Mouse (Mus musculus) embryonic facial prominence, embryonic 13.5 days (tissue): ENCODE data around the gene Adamts9. TPM values are rescaled to one million over a fixed set of nuclear protein-coding genes. Genes with fewer than 3 reads are reported as not detected.

ENCODE experiments used
- ATAC-seq: fragments of 200-750 bp; cut with Nextera tagmentation; 2 replicates; pipeline ENCODE4 v1.8.0; 2017; ENCODE audit warnings: low read depth; ENCODE audit not compliant: insufficient number of reproducible peaks, insufficient read depth, low FRiP score, low TSS enrichment
- H3K27ac ChIP-seq: fragments of 300-500 bp; sonication (generic); 2 replicates; pipeline ENCODE4 v1.5.1; 2015; ENCODE audit warnings: moderate library complexity, mild to moderate bottlenecking, inconsistent platforms
- H3K27me3 ChIP-seq: fragments of 300-500 bp; sonication (generic); 2 replicates; pipeline ENCODE4 v1.6.1; 2015; ENCODE audit warnings: mild to moderate bottlenecking, inconsistent platforms
- H3K36me3 ChIP-seq: fragments of 300-500 bp; sonication (generic); 2 replicates; pipeline ENCODE4 v1.6.1; 2015; ENCODE audit warnings: mild to moderate bottlenecking, inconsistent platforms
- H3K4me1 ChIP-seq: fragments of 300-500 bp; sonication (generic); 2 replicates; pipeline ENCODE4 v1.6.1; 2015; ENCODE audit warnings: inconsistent platforms
- H3K4me2 ChIP-seq: fragments of 300-500 bp; sonication (generic); 2 replicates; pipeline ENCODE4 v1.6.1; 2015; ENCODE audit warnings: moderate library complexity, mild to moderate bottlenecking, inconsistent platforms
- H3K4me3 ChIP-seq: fragments of 300-500 bp; sonication (generic); 2 replicates; pipeline ENCODE4 v1.5.1; 2015; ENCODE audit warnings: mild to moderate bottlenecking, inconsistent platforms
- H3K9ac ChIP-seq: fragments of 300-500 bp; sonication (generic); 2 replicates; pipeline ENCODE4 v1.6.1; 2015; ENCODE audit warnings: mild to moderate bottlenecking, inconsistent platforms
- H3K9me3 ChIP-seq: fragments of 300-500 bp; sonication (generic); 2 replicates; pipeline ENCODE4 v1.6.1; 2016; ENCODE audit warnings: inconsistent platforms
- WGBS: fragments of 180-500 bp; shearing (Covaris S2); methylation state at CpG from one replicate; pipeline ENCODE4 v1.1.7; 2015; ENCODE audit warnings: mixed read lengths; 5-methylcytosine and 5-hydroxymethylcytosine counted together
- polyA plus RNA-seq: library from polyadenylated mRNA; unstranded; fragments of >200 nt; fragmentation: Nextera tagmentation; extraction: Ambion mirVana; gene quantifications from 2 replicates; pipeline ENCODE4 v1.2.1, GENCODE M21; 2015

Adamts9 gene
- polyA plus RNA-seq, 1 experiment from 2014 or later = 6.3 TPM

- Histone ChIP-seq H3K4me1 (peaks cover 2% of the 10 kb centered on the region; the same call in 1 of the 2 replicates), H3K9ac (no peak overlapping the region), H3K9me3 (no peaks in the 10 kb centered on the region), H3K4me3 (no peak overlapping the region), H3K4me2 (no peak overlapping the region), H3K27me3 (no peaks in the 10 kb centered on the region), H3K27ac (no peak overlapping the region), H3K36me3 (peaks cover 11% of the 10 kb centered on the region)
- no peak for ATAC-seq
- 91% methylated on average over 13 of the region's 13 CpGs for WGBS
Measured at GRCm38 (mm10) chr6:92857761-92858160, 85.5 kb downstream of the Adamts9 start.

DNA sequence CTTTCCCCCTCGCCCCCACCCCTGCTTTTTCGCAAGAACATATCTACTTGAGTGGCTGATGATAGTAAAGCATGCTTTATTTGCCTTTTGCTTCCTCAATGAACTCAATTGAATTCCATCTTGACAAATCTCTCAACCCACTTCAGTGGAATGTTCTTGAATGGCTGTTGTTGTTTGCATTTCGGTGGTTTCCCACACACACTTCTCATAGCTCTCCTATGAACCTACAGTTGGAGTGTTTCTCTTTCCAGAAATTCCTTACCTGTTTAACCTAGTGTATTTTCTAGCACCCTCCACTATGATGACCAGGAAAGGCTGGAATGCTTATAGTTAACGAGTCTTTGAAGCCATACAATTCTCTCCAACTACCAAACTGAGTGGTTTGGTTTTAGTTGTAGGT, 88.4 kb downstream of the Adamts9 start:
- Histone ChIP-seq H3K4me1 (peaks cover 7% of the 10 kb centered on the region; the same call in 1 of the 2 replicates), H3K4me3 (no peak overlapping the region), H3K9me3 (no peaks in the 10 kb centered on the region), H3K4me2 (no peak overlapping the region), H3K36me3 (peaks cover 5% of the 10 kb centered on the region; the same call in 1 of the 2 replicates), H3K27me3 (no peaks in the 10 kb centered on the region), H3K9ac (no peak overlapping the region), H3K27ac (no peak overlapping the region)
- WGBS = 89% methylated on average over 4 of the region's 4 CpGs
- no peak for ATAC-seq

DNA sequence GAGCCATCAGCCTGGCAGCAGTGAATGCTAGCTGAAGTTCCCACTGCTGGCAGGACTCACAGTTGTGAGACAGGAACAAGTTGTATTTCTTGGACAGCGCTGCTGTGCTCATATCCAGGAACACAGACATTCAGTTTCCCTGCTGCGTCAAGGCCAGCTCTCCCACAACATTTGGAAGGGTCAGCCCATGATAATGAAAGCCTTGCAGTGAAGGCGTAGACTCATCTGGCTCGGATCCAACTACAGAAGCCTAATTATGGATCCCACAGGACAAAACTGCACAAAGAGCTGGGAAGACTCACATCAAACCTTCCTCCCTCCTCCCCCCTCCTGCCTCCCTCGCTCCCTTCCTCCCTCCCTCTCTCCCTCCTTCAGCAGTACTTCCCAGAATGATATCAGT, 93.0 kb downstream of the Adamts9 start:
- 0 out of 2 replicates have a peak, but pooled peaks cover 5% of the 10 kb centered on the region for H3K4me1 ChIP-seq
- H3K27me3 ChIP-seq = no peaks in the 10 kb centered on the region
- H3K4me2 ChIP-seq = no peak overlapping the region
- no peak for ATAC-seq
- no peaks in the 10 kb centered on the region for H3K9me3 ChIP-seq
- H3K4me3 ChIP-seq = no peak overlapping the region
- 48% methylated on average over 5 of the region's 5 CpGs for WGBS
- H3K9ac ChIP-seq = no peak overlapping the region
- H3K36me3 ChIP-seq = peaks cover 14% of the 10 kb centered on the region; the same call in 1 of the 2 replicates
- no peak overlapping the region for H3K27ac ChIP-seq

- H3K9ac ChIP-seq = no peak overlapping the region
- no peaks in the 10 kb centered on the region for H3K27me3 ChIP-seq
- no peaks in the 10 kb centered on the region for H3K9me3 ChIP-seq
- peaks cover 14% of the 10 kb centered on the region; the same call in 1 of the 2 replicates for H3K36me3 ChIP-seq
- no peak overlapping the region for H3K27ac ChIP-seq
- H3K4me2 ChIP-seq = no peak overlapping the region
- 94% methylated on average over 9 of the region's 9 CpGs for WGBS
- ATAC-seq = no peak
- 0 out of 2 replicates have a peak, but pooled peaks cover 5% of the 10 kb centered on the region for H3K4me1 ChIP-seq
- no peak overlapping the region for H3K4me3 ChIP-seq
Measured at GRCm38 (mm10) chr6:92849208-92849607, 94.1 kb downstream of the Adamts9 start.

DNA sequence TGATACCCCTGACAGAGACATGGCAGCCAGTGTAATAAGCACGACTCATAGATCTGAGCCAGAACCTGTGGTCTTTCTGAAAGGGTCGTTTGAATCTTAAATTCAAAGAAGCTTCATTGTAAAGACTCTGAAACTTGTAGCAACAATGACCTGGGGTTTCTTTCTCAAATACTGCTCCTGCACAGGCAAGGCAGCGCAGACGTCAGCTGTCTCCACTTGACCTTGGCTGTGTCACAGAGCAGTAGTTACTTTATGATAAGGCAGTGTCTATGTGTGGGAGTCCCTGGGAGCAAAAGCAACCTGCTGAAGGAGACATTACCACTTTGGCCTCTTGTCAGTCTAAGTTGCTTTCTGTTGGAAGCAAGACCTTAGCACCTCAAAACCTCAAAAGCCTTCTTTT, 96.7 kb downstream of the Adamts9 start:
- WGBS = 68% methylated on average over 4 of the region's 4 CpGs

DNA sequence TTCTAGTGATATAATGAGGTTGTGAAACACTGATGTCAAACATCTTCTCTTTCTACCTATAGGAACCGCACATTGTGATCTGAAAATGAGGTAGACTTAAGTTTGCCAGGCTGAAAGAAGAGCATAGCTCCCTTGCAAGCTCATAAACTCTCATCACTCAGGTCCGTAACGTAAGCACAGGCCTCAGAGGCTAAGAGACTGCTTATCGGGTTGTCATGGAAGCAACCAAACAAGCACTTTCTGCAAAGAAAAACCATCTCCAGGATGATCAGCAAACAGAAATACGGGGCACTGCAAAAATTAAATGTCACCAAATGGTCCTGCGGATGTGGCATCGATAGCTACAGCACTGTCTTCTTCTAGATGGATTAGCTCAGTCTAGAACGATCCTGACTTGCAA, 97.4 kb downstream of the Adamts9 start:
- WGBS = 92% methylated on average over 8 of the region's 8 CpGs
- Histone ChIP-seq H3K27me3 (no peaks in the 10 kb centered on the region), H3K9ac (no peak overlapping the region), H3K36me3 (peaks cover 14% of the 10 kb centered on the region; the same call in 1 of the 2 replicates), H3K4me2 (no peak overlapping the region), H3K4me3 (no peak overlapping the region), H3K27ac (no peak overlapping the region), H3K4me1 (0 out of 2 replicates have a peak, but pooled peaks cover 5% of the 10 kb centered on the region), H3K9me3 (no peaks in the 10 kb centered on the region)
- no peak for ATAC-seq

More for the DNA sequence above, 96.7 kb downstream of the Adamts9 start:
- Histone ChIP-seq H3K4me1 (0 out of 2 replicates have a peak, but pooled peaks cover 5% of the 10 kb centered on the region), H3K36me3 (peaks cover 14% of the 10 kb centered on the region; the same call in 1 of the 2 replicates), H3K27me3 (no peaks in the 10 kb centered on the region), H3K4me3 (no peak overlapping the region), H3K9me3 (no peaks in the 10 kb centered on the region), H3K4me2 (no peak overlapping the region), H3K27ac (no peak overlapping the region), H3K9ac (no peak overlapping the region)
- ATAC-seq = no peak

DNA sequence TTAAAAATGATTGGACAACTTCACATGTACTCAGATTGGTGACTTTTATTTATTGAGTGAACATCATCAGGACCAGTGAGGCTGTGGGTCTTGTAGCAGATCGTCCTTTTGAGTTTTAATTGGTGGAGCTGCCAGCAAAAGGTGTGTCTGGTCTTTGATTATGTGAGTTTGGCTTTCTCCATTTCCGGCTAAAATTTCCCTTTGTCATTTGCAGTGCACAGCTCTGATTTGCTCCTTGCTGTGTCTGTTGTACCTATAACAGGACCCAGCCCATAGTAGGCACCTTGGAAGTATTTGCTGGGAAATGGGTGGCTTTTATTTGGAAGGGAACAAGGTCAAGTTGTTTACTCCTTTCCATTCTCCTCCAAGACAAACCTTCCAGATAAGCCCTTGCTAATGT, 99.8 kb downstream of the Adamts9 start:
- ATAC-seq = no peak
- Histone ChIP-seq H3K4me2 (no peak overlapping the region), H3K36me3 (0 out of 2 replicates have a peak, but pooled peaks cover 6% of the 10 kb centered on the region), H3K9me3 (no peaks in the 10 kb centered on the region), H3K27me3 (no peaks in the 10 kb centered on the region), H3K4me1 (no peaks in the 10 kb centered on the region), H3K4me3 (no peak overlapping the region), H3K9ac (no peak overlapping the region), H3K27ac (no peak overlapping the region)
- WGBS = 80% methylated on average over 2 of the region's 2 CpGs

DNA sequence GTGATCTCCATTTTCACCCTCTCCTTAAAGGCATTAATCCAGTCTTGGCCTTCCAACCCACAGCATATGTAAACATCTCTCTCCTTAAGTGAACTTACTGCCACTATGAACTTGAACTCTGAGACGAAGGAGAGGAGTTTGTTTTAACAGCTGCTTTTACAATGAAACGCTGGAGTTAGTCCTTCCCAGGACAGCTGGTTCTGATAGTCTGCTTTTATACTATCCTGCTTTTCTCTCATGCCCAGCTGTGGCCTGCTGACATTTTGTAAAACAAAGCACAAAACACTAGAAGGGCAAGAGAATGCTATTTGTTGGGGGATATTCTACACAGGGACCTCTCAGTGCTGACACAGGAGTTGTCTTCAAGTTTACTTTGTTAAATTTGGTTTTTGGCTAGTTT, 101.3 kb downstream of the Adamts9 start:
- H3K9ac ChIP-seq = no peak overlapping the region
- H3K4me1 ChIP-seq = no peaks in the 10 kb centered on the region
- H3K9me3 ChIP-seq = no peaks in the 10 kb centered on the region
- ATAC-seq = no peak
- no peak overlapping the region for H3K4me2 ChIP-seq
- no peak overlapping the region for H3K27ac ChIP-seq
- H3K27me3 ChIP-seq = no peaks in the 10 kb centered on the region
- WGBS = 18% methylated on average over 2 of the region's 2 CpGs
- no peaks in the 10 kb centered on the region for H3K36me3 ChIP-seq
- no peak overlapping the region for H3K4me3 ChIP-seq

DNA sequence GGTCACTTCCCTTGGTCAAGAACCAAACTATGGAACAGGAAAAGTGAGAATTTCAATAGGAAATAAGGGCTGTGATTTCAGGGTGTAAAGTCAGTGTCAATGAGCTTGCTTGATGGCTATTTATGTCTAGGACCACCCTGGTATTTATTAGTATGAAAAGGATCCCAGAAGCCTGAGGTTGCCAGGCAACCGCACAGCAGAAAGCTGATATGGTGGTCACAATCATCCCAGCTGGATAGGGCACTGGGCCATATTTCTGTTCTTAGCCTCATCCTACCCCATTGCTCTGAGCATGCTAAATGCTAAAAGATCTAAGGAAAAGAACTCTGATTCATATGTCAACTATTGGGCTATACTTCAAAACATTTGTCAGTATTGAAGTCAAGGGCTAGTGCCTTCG, 112.2 kb downstream of the Adamts9 start:
- ATAC-seq = no peak
- H3K27ac ChIP-seq = no peak overlapping the region
- H3K4me1 ChIP-seq = peaks cover 4% of the 10 kb centered on the region; the same call in 1 of the 2 replicates
- H3K9me3 ChIP-seq = no peaks in the 10 kb centered on the region
- no peak overlapping the region for H3K4me2 ChIP-seq
- no peaks in the 10 kb centered on the region for H3K36me3 ChIP-seq
- H3K27me3 ChIP-seq = no peaks in the 10 kb centered on the region
- H3K9ac ChIP-seq = no peak overlapping the region
- no peak overlapping the region for H3K4me3 ChIP-seq
- 79% methylated on average over 2 of the region's 2 CpGs for WGBS

DNA sequence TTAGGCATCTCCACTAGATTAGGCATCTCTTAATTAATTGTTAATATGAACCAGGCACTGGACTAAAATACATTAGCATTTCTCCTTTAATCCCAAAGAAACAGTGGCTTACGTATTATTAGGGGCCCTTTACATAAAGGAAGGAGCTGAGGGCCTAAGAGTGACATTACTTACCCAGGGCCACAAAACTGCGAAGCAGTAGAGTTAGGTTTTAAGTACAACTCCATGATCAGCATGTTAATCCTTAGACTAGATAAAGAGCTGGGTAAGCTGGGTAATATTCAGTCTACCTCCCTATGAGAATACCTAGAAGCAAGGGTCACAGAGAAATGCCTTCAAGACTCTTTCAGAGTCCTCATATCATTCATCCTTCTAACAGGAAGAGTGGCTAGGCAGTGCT, 114.1 kb downstream of the Adamts9 start:
- no peak overlapping the region for H3K9ac ChIP-seq
- no peak for ATAC-seq
- 85% methylated on average over 2 of the region's 2 CpGs for WGBS

DNA sequence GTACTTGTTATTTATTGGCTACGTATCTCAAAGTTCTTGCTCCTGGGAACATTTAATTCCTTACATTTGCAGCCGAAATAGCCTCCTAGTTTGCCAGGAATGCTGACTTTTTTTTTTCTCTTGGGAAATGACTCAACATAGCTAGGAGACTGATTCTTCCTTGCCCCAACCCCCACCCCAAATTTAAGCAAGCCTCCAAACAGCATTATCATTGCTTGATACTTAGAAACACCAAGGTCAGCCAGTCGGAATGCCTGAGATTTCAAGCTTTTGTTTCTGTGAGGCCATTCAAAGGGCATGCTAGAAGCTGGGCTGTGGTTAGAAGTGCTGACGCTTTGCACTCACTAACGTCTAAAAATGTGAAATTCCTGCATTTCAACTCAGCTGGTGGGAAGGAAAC, 115.9 kb downstream of the Adamts9 start:
- Histone ChIP-seq H3K4me1 (peaks cover 4% of the 10 kb centered on the region; the same call in 1 of the 2 replicates), H3K27me3 (no peaks in the 10 kb centered on the region), H3K4me2 (no peak overlapping the region), H3K9ac (no peak overlapping the region), H3K36me3 (no peaks in the 10 kb centered on the region), H3K4me3 (no peak overlapping the region), H3K27ac (no peak overlapping the region), H3K9me3 (no peaks in the 10 kb centered on the region)
- no peak for ATAC-seq
- WGBS = 35% methylated on average over 5 of the region's 5 CpGs

More for the DNA sequence above, 114.1 kb downstream of the Adamts9 start:
- H3K27me3 ChIP-seq = no peaks in the 10 kb centered on the region
- H3K4me2 ChIP-seq = no peak overlapping the region
- peaks cover 4% of the 10 kb centered on the region; the same call in 1 of the 2 replicates for H3K4me1 ChIP-seq
- no peaks in the 10 kb centered on the region for H3K9me3 ChIP-seq
- H3K36me3 ChIP-seq = no peaks in the 10 kb centered on the region
- no peak overlapping the region for H3K4me3 ChIP-seq
- H3K27ac ChIP-seq = no peak overlapping the region

DNA sequence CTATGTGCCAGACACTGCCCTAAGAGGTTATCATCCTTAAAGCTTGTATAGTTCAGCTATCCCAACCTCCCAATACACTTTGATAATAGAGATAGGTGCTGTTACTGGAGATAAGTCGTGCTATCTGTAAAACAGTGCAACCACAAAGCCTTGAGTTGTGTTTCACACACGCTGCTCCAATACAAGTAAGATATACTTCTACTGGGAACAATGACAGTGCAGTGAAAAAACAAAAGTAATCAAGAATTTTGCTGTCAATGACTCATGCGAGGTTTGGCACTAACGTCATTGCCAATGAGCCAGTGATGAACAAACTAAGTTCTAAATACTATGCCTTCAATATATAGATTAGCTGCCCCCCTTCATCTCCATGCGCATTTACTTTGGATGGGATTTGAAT, 116.7 kb downstream of the Adamts9 start:
- Histone ChIP-seq H3K9ac (no peak overlapping the region), H3K4me2 (no peak overlapping the region), H3K4me1 (peaks cover 4% of the 10 kb centered on the region; the same call in 1 of the 2 replicates), H3K9me3 (no peaks in the 10 kb centered on the region), H3K4me3 (no peak overlapping the region), H3K27me3 (no peaks in the 10 kb centered on the region), H3K36me3 (no peaks in the 10 kb centered on the region), H3K27ac (no peak overlapping the region)
- ATAC-seq = no peak
- WGBS = 85% methylated on average over 5 of the region's 5 CpGs
